Mouse (Mus musculus): ENCODE results near the gene Cdh24. TPM values are rescaled to one million over a fixed set of nuclear protein-coding genes. Genes with fewer than 3 reads are reported as not detected.

Gene Cdh24
- 5.1 and 8.1 TPM in 2 replicates for polyA plus RNA-seq (2015; fragmentation: Nextera tagmentation; extraction: Ambion mirVana)

- H3K4me1 ChIP-seq (replicated peaks; ENCODE audit: control insufficient read depth, insufficient read depth, low read length): peaks cover 26% of the 10 kb centered on the region
- H3K36me3 ChIP-seq (ENCODE audit: control insufficient read depth, insufficient read depth): peaks cover 42% of the 10 kb centered on the region
- peak; percentile 95 for ATAC-seq
- H3K27me3 ChIP-seq (replicated peaks; ENCODE audit: control insufficient read depth, insufficient read depth, low read length): no peaks in the 10 kb centered on the region
- peak within 1 kb of the TSS; percentile 91 for H3K27ac ChIP-seq (ENCODE audit: low read length)
- H3K9me3 ChIP-seq (ENCODE audit: control insufficient read depth, low read length): no peaks in the 10 kb centered on the region
- WGBS: under 1% methylated on average over 40 of the region's 52 CpGs
- peak within 1 kb of the TSS; percentile 94 for H3K4me2 ChIP-seq (ENCODE audit: low read length)
- peak within 1 kb of the TSS; percentile 97 for H3K9ac ChIP-seq (replicated peaks; ENCODE audit: low read depth, low read length)
- H3K4me3 ChIP-seq (replicated peaks; ENCODE audit: low read length): peak within 1 kb of the TSS; percentile 85
Measured at GRCm38 (mm10) chr14:54641305-54641969, at the start of gene Cdh24. TSS of gene Cdh24 (minus strand) at chr14:54641364.

GRCm38 (mm10) chr14:54687251-54687650, 46.1 kb upstream of the Cdh24 start:
- 5% methylated on average over 8 of the region's 8 CpGs for WGBS
- no peak for ATAC-seq
- no peaks in the 10 kb centered on the region for H3K9me3 ChIP-seq (ENCODE audit: control insufficient read depth, low read length)
- H3K27me3 ChIP-seq (replicated peaks; ENCODE audit: control insufficient read depth, insufficient read depth, low read length): no peaks in the 10 kb centered on the region
- peak overlapping the region; percentile 70 for H3K4me2 ChIP-seq (ENCODE audit: low read length)
- peak overlapping the region; percentile 92 for H3K4me3 ChIP-seq (replicated peaks; ENCODE audit: low read length)
- peak overlapping the region; percentile 60 for H3K9ac ChIP-seq (replicated peaks; ENCODE audit: low read depth, low read length)
- peaks cover 13% of the 10 kb centered on the region; the same call in 1 of the 2 replicates for H3K36me3 ChIP-seq (ENCODE audit: control insufficient read depth, insufficient read depth)
- H3K4me1 ChIP-seq (replicated peaks; ENCODE audit: control insufficient read depth, insufficient read depth, low read length): peaks cover 29% of the 10 kb centered on the region
- H3K27ac ChIP-seq (ENCODE audit: low read length): peak overlapping the region; percentile 52; the same call in 1 of the 2 replicates

- peaks cover 13% of the 10 kb centered on the region; the same call in 1 of the 2 replicates for H3K36me3 ChIP-seq (ENCODE audit: control insufficient read depth, insufficient read depth)
- H3K9ac ChIP-seq (replicated peaks; ENCODE audit: low read depth, low read length): peak within 1 kb of the TSS; percentile 90
- peak; percentile 98 for ATAC-seq
- peak within 1 kb of the TSS; percentile 92 for H3K4me3 ChIP-seq (replicated peaks; ENCODE audit: low read length)
- H3K4me1 ChIP-seq (replicated peaks; ENCODE audit: control insufficient read depth, insufficient read depth, low read length): peaks cover 29% of the 10 kb centered on the region
- peak within 1 kb of the TSS; percentile 94 for H3K27ac ChIP-seq (ENCODE audit: low read length)
- under 1% methylated on average over 44 of the region's 44 CpGs for WGBS
- peak within 1 kb of the TSS; percentile 92 for H3K4me2 ChIP-seq (ENCODE audit: low read length)
- H3K27me3 ChIP-seq (replicated peaks; ENCODE audit: control insufficient read depth, insufficient read depth, low read length): no peaks in the 10 kb centered on the region
- no peaks in the 10 kb centered on the region for H3K9me3 ChIP-seq (ENCODE audit: control insufficient read depth, low read length)
Measured at GRCm38 (mm10) chr14:54686522-54687143, 45.5 kb upstream of the Cdh24 start, which contains the start of gene Acin1. TSS of gene Acin1 (minus strand) at chr14:54686931.

- peak within 1 kb of the TSS; percentile 92 for H3K4me3 ChIP-seq (replicated peaks; ENCODE audit: low read length)
- H3K9me3 ChIP-seq (ENCODE audit: control insufficient read depth, low read length): no peaks in the 10 kb centered on the region
- H3K27me3 ChIP-seq (replicated peaks; ENCODE audit: control insufficient read depth, insufficient read depth, low read length): no peaks in the 10 kb centered on the region
- H3K27ac ChIP-seq (ENCODE audit: low read length): peak within 1 kb of the TSS; percentile 94
- ATAC-seq: peak; percentile 65
- H3K4me1 ChIP-seq (replicated peaks; ENCODE audit: control insufficient read depth, insufficient read depth, low read length): peaks cover 29% of the 10 kb centered on the region
- under 1% methylated on average over 41 of the region's 41 CpGs for WGBS
- peak within 1 kb of the TSS; percentile 92 for H3K4me2 ChIP-seq (ENCODE audit: low read length)
- peak within 1 kb of the TSS; percentile 90 for H3K9ac ChIP-seq (replicated peaks; ENCODE audit: low read depth, low read length)
- H3K36me3 ChIP-seq (ENCODE audit: control insufficient read depth, insufficient read depth): peaks cover 13% of the 10 kb centered on the region; the same call in 1 of the 2 replicates
Measured at GRCm38 (mm10) chr14:54686063-54686521, 44.9 kb upstream of the Cdh24 start, which contains the start of gene 1700123O20Rik. TSS of gene 1700123O20Rik (plus strand) at chr14:54686216.

GRCm38 (mm10) chr14:54685471-54685870, 44.3 kb upstream of the Cdh24 start:
- Histone ChIP-seq H3K9ac (replicated peaks; ENCODE audit: low read depth, low read length) (peak overlapping the region; percentile 90), H3K4me1 (replicated peaks; ENCODE audit: control insufficient read depth, insufficient read depth, low read length) (peaks cover 29% of the 10 kb centered on the region), H3K36me3 (ENCODE audit: control insufficient read depth, insufficient read depth) (peaks cover 11% of the 10 kb centered on the region; the same call in 1 of the 2 replicates), H3K4me3 (replicated peaks; ENCODE audit: low read length) (peak overlapping the region; percentile 92), H3K9me3 (ENCODE audit: control insufficient read depth, low read length) (no peaks in the 10 kb centered on the region), H3K27ac (ENCODE audit: low read length) (no peak overlapping the region), H3K27me3 (replicated peaks; ENCODE audit: control insufficient read depth, insufficient read depth, low read length) (no peaks in the 10 kb centered on the region), H3K4me2 (ENCODE audit: low read length) (peak overlapping the region; percentile 92)
- no peak for ATAC-seq
- 12% methylated on average over 8 of the region's 8 CpGs for WGBS

- H3K4me2 ChIP-seq (ENCODE audit: low read length): no peak overlapping the region
- H3K9me3 ChIP-seq (ENCODE audit: control insufficient read depth, low read length): no peaks in the 10 kb centered on the region
- H3K27ac ChIP-seq (ENCODE audit: low read length): no peak overlapping the region
- no peak overlapping the region for H3K4me3 ChIP-seq (replicated peaks; ENCODE audit: low read length)
- H3K27me3 ChIP-seq (replicated peaks; ENCODE audit: control insufficient read depth, insufficient read depth, low read length): no peaks in the 10 kb centered on the region
- peaks cover 11% of the 10 kb centered on the region for H3K36me3 ChIP-seq (ENCODE audit: control insufficient read depth, insufficient read depth)
- H3K4me1 ChIP-seq (replicated peaks; ENCODE audit: control insufficient read depth, insufficient read depth, low read length): peaks cover 16% of the 10 kb centered on the region
- ATAC-seq: no peak
- WGBS: 83% methylated on average over 3 of the region's 3 CpGs
- no peak overlapping the region for H3K9ac ChIP-seq (replicated peaks; ENCODE audit: low read depth, low read length)
Measured at GRCm38 (mm10) chr14:54682396-54682795, 41.2 kb upstream of the Cdh24 start.

- no peak overlapping the region for H3K4me2 ChIP-seq (ENCODE audit: low read length)
- 0 out of 2 replicates have a peak, but pooled peaks cover 2% of the 10 kb centered on the region for H3K4me1 ChIP-seq (replicated peaks; ENCODE audit: control insufficient read depth, insufficient read depth, low read length)
- no peaks in the 10 kb centered on the region for H3K27me3 ChIP-seq (replicated peaks; ENCODE audit: control insufficient read depth, insufficient read depth, low read length)
- H3K4me3 ChIP-seq (replicated peaks; ENCODE audit: low read length): no peak overlapping the region
- no peak for ATAC-seq
- H3K36me3 ChIP-seq (ENCODE audit: control insufficient read depth, insufficient read depth): peaks cover 17% of the 10 kb centered on the region
- no peak overlapping the region for H3K9ac ChIP-seq (replicated peaks; ENCODE audit: low read depth, low read length)
- H3K9me3 ChIP-seq (ENCODE audit: control insufficient read depth, low read length): no peaks in the 10 kb centered on the region
- 89% methylated on average over 16 of the region's 16 CpGs for WGBS
- H3K27ac ChIP-seq (ENCODE audit: low read length): no peak overlapping the region
Measured at GRCm38 (mm10) chr14:54678657-54679304, 37.6 kb upstream of the Cdh24 start.

- WGBS: 84% methylated on average over 5 of the region's 5 CpGs
- no peak overlapping the region for H3K27ac ChIP-seq (ENCODE audit: low read length)
- no peak for ATAC-seq
- H3K4me1 ChIP-seq (replicated peaks; ENCODE audit: control insufficient read depth, insufficient read depth, low read length): no peaks in the 10 kb centered on the region
- H3K9ac ChIP-seq (replicated peaks; ENCODE audit: low read depth, low read length): no peak overlapping the region
- no peaks in the 10 kb centered on the region for H3K9me3 ChIP-seq (ENCODE audit: control insufficient read depth, low read length)
- H3K4me3 ChIP-seq (replicated peaks; ENCODE audit: low read length): no peak overlapping the region
- no peaks in the 10 kb centered on the region for H3K27me3 ChIP-seq (replicated peaks; ENCODE audit: control insufficient read depth, insufficient read depth, low read length)
- no peak overlapping the region for H3K4me2 ChIP-seq (ENCODE audit: low read length)
- H3K36me3 ChIP-seq (ENCODE audit: control insufficient read depth, insufficient read depth): peaks cover 24% of the 10 kb centered on the region
Measured at GRCm38 (mm10) chr14:54676290-54676689, 35.1 kb upstream of the Cdh24 start.

GRCm38 (mm10) chr14:54674317-54674716, 33.2 kb upstream of the Cdh24 start:
- Histone ChIP-seq H3K4me1 (replicated peaks; ENCODE audit: control insufficient read depth, insufficient read depth, low read length) (no peaks in the 10 kb centered on the region), H3K36me3 (ENCODE audit: control insufficient read depth, insufficient read depth) (peaks cover 26% of the 10 kb centered on the region), H3K27ac (ENCODE audit: low read length) (no peak overlapping the region), H3K9ac (replicated peaks; ENCODE audit: low read depth, low read length) (no peak overlapping the region), H3K4me2 (ENCODE audit: low read length) (no peak overlapping the region), H3K9me3 (ENCODE audit: control insufficient read depth, low read length) (no peaks in the 10 kb centered on the region), H3K4me3 (replicated peaks; ENCODE audit: low read length) (no peak overlapping the region), H3K27me3 (replicated peaks; ENCODE audit: control insufficient read depth, insufficient read depth, low read length) (no peaks in the 10 kb centered on the region)
- no peak for ATAC-seq
- WGBS: 68% methylated on average over 2 of the region's 2 CpGs

Measured in forebrain, embryonic 16.5 days (tissue).